Mouse (Mus musculus): ENCODE results near the gene Bak1. TPM values are rescaled to one million over a fixed set of nuclear protein-coding genes. Genes with fewer than 3 reads are reported as not detected.

The Bak1 gene
- total RNA-seq, 1 experiment from 2014 or later = 32.5 TPM

Other genes with a start within 250 kb of the Bak1 start
- 31.8 and 35.1 TPM in 2 replicates for gene Bnip1, start 247.9 kb downstream of the Bak1 start, total RNA-seq (2017)
- gene Nkx2-5, start 184.0 kb downstream of the Bak1 start, total RNA-seq (2017) = not detected in 2 replicates
- 2.2 and 6.8 TPM in 2 replicates for gene Kifc5b, start 111.9 kb downstream of the Bak1 start, total RNA-seq (2017)
- gene Phf1, start 96.0 kb downstream of the Bak1 start, total RNA-seq (2017) = 80.8 and 95.3 TPM in 2 replicates
- gene Cuta, start 89.4 kb downstream of the Bak1 start, total RNA-seq (2017) = 19.9 and 22.3 TPM in 2 replicates
- 0.86 and 0.93 TPM in 2 replicates for gene Syngap1, start 87.8 kb downstream of the Bak1 start, total RNA-seq (2017)
- gene Zbtb9, start 55.8 kb downstream of the Bak1 start, total RNA-seq (2017) = 20.9 and 32.8 TPM in 2 replicates
- 71.1 and 73.7 TPM in 2 replicates for gene Itpr3, start 28.3 kb upstream of the Bak1 start, total RNA-seq (2017)
- gene Uqcc2, start 104.9 kb upstream of the Bak1 start, total RNA-seq (2017) = 32.9 and 33.4 TPM in 2 replicates
- gene Ip6k3, start 138.8 kb upstream of the Bak1 start, total RNA-seq (2017) = 0.37 TPM in 1 of 2 replicates, not detected in the other
- gene Lemd2, start 175.5 kb upstream of the Bak1 start, total RNA-seq (2017) = 64.4 and 69.6 TPM in 2 replicates